Mouse (Mus musculus): Measurements from ENCODE around the gene Cdc14b. TPM values are rescaled to one million over a fixed set of nuclear protein-coding genes. Genes with fewer than 3 reads are reported as not detected.

The Cdc14b gene
- polyA plus RNA-seq, 1 experiment from 2014 or later, result 3.0 TPM

- H3K27me3 ChIP-seq (ENCODE audit: control insufficient read depth, insufficient read depth, low read length), result no peaks in the 10 kb centered on the region
- H3K36me3 ChIP-seq (replicated peaks; ENCODE audit: control insufficient read depth, insufficient read depth), result no peaks in the 10 kb centered on the region
- WGBS, result 75% methylated on average over 4 of the region's 4 CpGs
- H3K4me2 ChIP-seq (replicated peaks), result no peak overlapping the region
- no peak overlapping the region for H3K9ac ChIP-seq
- no peaks in the 10 kb centered on the region for H3K4me1 ChIP-seq (replicated peaks; ENCODE audit: control insufficient read depth, insufficient read depth, low read length)
- no peak overlapping the region for H3K4me3 ChIP-seq (replicated peaks; ENCODE audit: low read length)
- no peak for ATAC-seq (ENCODE audit: low FRiP score)
- no peak overlapping the region for H3K27ac ChIP-seq
- H3K9me3 ChIP-seq (ENCODE audit: control insufficient read depth, low read length), result 0 out of 2 replicates have a peak, but pooled peaks cover 3% of the 10 kb centered on the region
- no peak for DNase-seq (ENCODE audit: low spot score)
Observed at GRCm38 (mm10) chr13:64286321-64286720, 11.2 kb upstream of the Cdc14b start.

- Histone ChIP-seq H3K36me3 (replicated peaks; ENCODE audit: control insufficient read depth, insufficient read depth) (no peaks in the 10 kb centered on the region), H3K9me3 (ENCODE audit: control insufficient read depth, low read length) (0 out of 2 replicates have a peak, but pooled peaks cover 3% of the 10 kb centered on the region), H3K4me1 (replicated peaks; ENCODE audit: control insufficient read depth, insufficient read depth, low read length) (no peaks in the 10 kb centered on the region), H3K27ac (no peak overlapping the region), H3K9ac (no peak overlapping the region), H3K4me3 (replicated peaks; ENCODE audit: low read length) (no peak overlapping the region), H3K27me3 (ENCODE audit: control insufficient read depth, insufficient read depth, low read length) (no peaks in the 10 kb centered on the region), H3K4me2 (replicated peaks) (no peak overlapping the region)
- ATAC-seq (ENCODE audit: low FRiP score), result no peak
- no peak for DNase-seq (ENCODE audit: low spot score)
- 95% methylated on average over 2 of the region's 2 CpGs for WGBS
Observed at GRCm38 (mm10) chr13:64284676-64285075, 9.6 kb upstream of the Cdc14b start.

DNA sequence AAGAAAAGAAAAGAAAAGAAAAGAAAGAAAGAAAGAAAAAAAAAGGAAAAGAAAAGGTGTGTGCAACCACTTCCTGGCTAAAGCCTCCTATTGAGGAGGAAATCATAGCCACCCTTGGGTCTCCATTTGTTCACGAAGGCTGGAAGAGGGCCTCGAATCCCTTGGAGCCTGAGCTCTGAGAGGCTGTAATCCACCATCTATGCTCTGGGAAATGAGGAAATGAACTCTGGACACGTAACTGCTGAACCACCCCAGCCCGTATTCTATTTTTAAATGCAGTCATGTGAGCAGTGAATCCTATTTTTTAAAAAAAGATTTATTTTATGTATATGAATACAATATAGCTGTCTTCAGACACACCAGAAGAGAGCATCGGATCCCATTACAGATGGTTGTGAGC, 5.8 kb upstream of the Cdc14b start:
- H3K4me2 ChIP-seq (replicated peaks), result no peak overlapping the region
- H3K27ac ChIP-seq, result no peak overlapping the region
- 87% methylated on average over 5 of the region's 5 CpGs for WGBS
- H3K9ac ChIP-seq, result no peak overlapping the region
- H3K9me3 ChIP-seq (ENCODE audit: control insufficient read depth, low read length), result 0 out of 2 replicates have a peak, but pooled peaks cover 3% of the 10 kb centered on the region
- no peaks in the 10 kb centered on the region for H3K4me1 ChIP-seq (replicated peaks; ENCODE audit: control insufficient read depth, insufficient read depth, low read length)
- H3K36me3 ChIP-seq (replicated peaks; ENCODE audit: control insufficient read depth, insufficient read depth), result no peaks in the 10 kb centered on the region
- no peak for ATAC-seq (ENCODE audit: low FRiP score)
- DNase-seq (ENCODE audit: low spot score), result no peak
- H3K27me3 ChIP-seq (ENCODE audit: control insufficient read depth, insufficient read depth, low read length), result peaks cover 15% of the 10 kb centered on the region
- H3K4me3 ChIP-seq (replicated peaks; ENCODE audit: low read length), result no peak overlapping the region

GRCm38 (mm10) chr13:64275754-64276127, 651 bp upstream of the Cdc14b start:
- Histone ChIP-seq H3K4me1 (replicated peaks; ENCODE audit: control insufficient read depth, insufficient read depth, low read length) (peaks cover 11% of the 10 kb centered on the region), H3K9me3 (ENCODE audit: control insufficient read depth, low read length) (no peaks in the 10 kb centered on the region), H3K36me3 (replicated peaks; ENCODE audit: control insufficient read depth, insufficient read depth) (no peaks in the 10 kb centered on the region), H3K27ac (no peak overlapping the region), H3K27me3 (ENCODE audit: control insufficient read depth, insufficient read depth, low read length) (peaks cover 42% of the 10 kb centered on the region), H3K4me3 (replicated peaks; ENCODE audit: low read length) (peak overlapping the region; percentile 83), H3K9ac (no peak overlapping the region; the same call in 1 of the 2 replicates), H3K4me2 (replicated peaks) (peak overlapping the region; percentile 100)
- ATAC-seq (ENCODE audit: low FRiP score) (no peak), DNase-seq (ENCODE audit: low spot score) (no peak)
- 13% methylated on average over 9 of the region's 9 CpGs for whole genome bisulfite sequencing

- Histone ChIP-seq H3K4me1 (replicated peaks; ENCODE audit: control insufficient read depth, insufficient read depth, low read length) (peaks cover 11% of the 10 kb centered on the region), H3K4me2 (replicated peaks) (peak overlapping the region; percentile 100), H3K9ac (peak overlapping the region; percentile 74), H3K9me3 (ENCODE audit: control insufficient read depth, low read length) (no peaks in the 10 kb centered on the region), H3K36me3 (replicated peaks; ENCODE audit: control insufficient read depth, insufficient read depth) (no peaks in the 10 kb centered on the region), H3K4me3 (replicated peaks; ENCODE audit: low read length) (peak overlapping the region; percentile 83), H3K27ac (no peak overlapping the region), H3K27me3 (ENCODE audit: control insufficient read depth, insufficient read depth, low read length) (peaks cover 42% of the 10 kb centered on the region)
- under 1% methylated on average over 75 of the region's 95 CpGs for WGBS
- DNase-seq (ENCODE audit: low spot score) (peak; percentile 41), ATAC-seq (ENCODE audit: low FRiP score) (peak; percentile 83)
Observed at GRCm38 (mm10) chr13:64273891-64274844, 922 bp downstream of the Cdc14b start.

- Histone ChIP-seq H3K27me3 (ENCODE audit: control insufficient read depth, insufficient read depth, low read length) (peaks cover 42% of the 10 kb centered on the region), H3K27ac (no peak overlapping the region), H3K9me3 (ENCODE audit: control insufficient read depth, low read length) (no peaks in the 10 kb centered on the region), H3K36me3 (replicated peaks; ENCODE audit: control insufficient read depth, insufficient read depth) (no peaks in the 10 kb centered on the region), H3K9ac (peak overlapping the region; percentile 74), H3K4me1 (replicated peaks; ENCODE audit: control insufficient read depth, insufficient read depth, low read length) (peaks cover 11% of the 10 kb centered on the region), H3K4me3 (replicated peaks; ENCODE audit: low read length) (peak overlapping the region; percentile 83), H3K4me2 (replicated peaks) (peak overlapping the region; percentile 100)
- ATAC-seq (ENCODE audit: low FRiP score), result no peak
- DNase-seq (ENCODE audit: low spot score), result no peak
- 56% methylated on average over 8 of the region's 8 CpGs for WGBS
Observed at GRCm38 (mm10) chr13:64273352-64273751, 1.7 kb downstream of the Cdc14b start.

DNA sequence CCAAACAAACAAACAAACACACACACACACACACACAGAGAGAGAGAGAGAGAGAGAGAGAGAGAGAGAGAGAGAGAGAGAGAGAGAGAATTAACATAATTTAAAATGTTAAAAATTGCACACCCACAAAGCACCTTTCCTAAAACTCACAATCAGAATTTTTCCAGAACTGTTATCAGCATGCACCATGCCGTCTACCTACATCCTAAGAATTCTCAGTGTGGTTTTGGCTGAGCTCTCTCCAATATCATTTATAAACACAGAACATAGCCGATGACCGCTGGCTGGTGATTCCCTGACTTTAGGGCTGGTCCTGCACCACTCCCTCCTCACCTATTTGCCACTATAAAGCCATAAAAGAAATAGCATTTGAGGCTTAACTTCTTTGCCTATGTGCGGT, 6.7 kb downstream of the Cdc14b start:
- Histone ChIP-seq H3K27me3 (ENCODE audit: control insufficient read depth, insufficient read depth, low read length) (peaks cover 8% of the 10 kb centered on the region; the same call in 1 of the 2 replicates), H3K27ac (no peak overlapping the region), H3K9ac (no peak overlapping the region), H3K4me1 (replicated peaks; ENCODE audit: control insufficient read depth, insufficient read depth, low read length) (no peaks in the 10 kb centered on the region), H3K36me3 (replicated peaks; ENCODE audit: control insufficient read depth, insufficient read depth) (no peaks in the 10 kb centered on the region), H3K9me3 (ENCODE audit: control insufficient read depth, low read length) (no peaks in the 10 kb centered on the region), H3K4me3 (replicated peaks; ENCODE audit: low read length) (no peak overlapping the region), H3K4me2 (replicated peaks) (no peak overlapping the region)
- ATAC-seq (ENCODE audit: low FRiP score) (no peak), DNase-seq (ENCODE audit: low spot score) (no peak)
- 84% methylated on average over 4 of the region's 4 CpGs for WGBS

GRCm38 (mm10) chr13:64267151-64267550, 7.9 kb downstream of the Cdc14b start:
- Histone ChIP-seq H3K9me3 (ENCODE audit: control insufficient read depth, low read length) (no peaks in the 10 kb centered on the region), H3K4me2 (replicated peaks) (no peak overlapping the region), H3K36me3 (replicated peaks; ENCODE audit: control insufficient read depth, insufficient read depth) (no peaks in the 10 kb centered on the region), H3K4me3 (replicated peaks; ENCODE audit: low read length) (no peak overlapping the region), H3K27ac (no peak overlapping the region), H3K4me1 (replicated peaks; ENCODE audit: control insufficient read depth, insufficient read depth, low read length) (no peaks in the 10 kb centered on the region), H3K9ac (no peak overlapping the region), H3K27me3 (ENCODE audit: control insufficient read depth, insufficient read depth, low read length) (no peaks in the 10 kb centered on the region)
- 19% methylated on average over 9 of the region's 9 CpGs for WGBS
- ATAC-seq (ENCODE audit: low FRiP score) (no peak; the same call in 1 of the 2 replicates), DNase-seq (ENCODE audit: low spot score) (no peak)

- DNase-seq (ENCODE audit: low spot score) (no peak), ATAC-seq (ENCODE audit: low FRiP score) (no peak)
- Histone ChIP-seq H3K27ac (no peak overlapping the region), H3K4me3 (replicated peaks; ENCODE audit: low read length) (no peak overlapping the region), H3K9me3 (ENCODE audit: control insufficient read depth, low read length) (no peaks in the 10 kb centered on the region), H3K4me1 (replicated peaks; ENCODE audit: control insufficient read depth, insufficient read depth, low read length) (no peaks in the 10 kb centered on the region), H3K36me3 (replicated peaks; ENCODE audit: control insufficient read depth, insufficient read depth) (no peaks in the 10 kb centered on the region), H3K27me3 (ENCODE audit: control insufficient read depth, insufficient read depth, low read length) (no peaks in the 10 kb centered on the region), H3K9ac (no peak overlapping the region), H3K4me2 (replicated peaks) (no peak overlapping the region)
- 94% methylated on average over 6 of the region's 6 CpGs for WGBS
Observed at GRCm38 (mm10) chr13:64264586-64264985, 10.5 kb downstream of the Cdc14b start.

All from hindbrain, embryonic 14.5 days (tissue).